Mouse (Mus musculus) liver, embryonic 14.5 days (tissue): ENCODE data around the gene Pip4p1.
"Not testable (repeated sequence)": the region's sequence is repeated elsewhere in the genome, so short reads cannot be mapped to it uniquely, and the experiment has no call there.

ENCODE experiments used
- CTCF ChIP-seq: IDR thresholded peaks from 2 replicates; pipeline ENCODE4 v1.5.1; 2016; ENCODE audit warnings: antibody characterized with exemption, low read depth, control low read depth
- EP300 ChIP-seq: IDR thresholded peaks from 2 replicates; pipeline ENCODE4 v1.6.1; 2016; ENCODE audit warnings: antibody characterized with exemption, low read depth

DNA sequence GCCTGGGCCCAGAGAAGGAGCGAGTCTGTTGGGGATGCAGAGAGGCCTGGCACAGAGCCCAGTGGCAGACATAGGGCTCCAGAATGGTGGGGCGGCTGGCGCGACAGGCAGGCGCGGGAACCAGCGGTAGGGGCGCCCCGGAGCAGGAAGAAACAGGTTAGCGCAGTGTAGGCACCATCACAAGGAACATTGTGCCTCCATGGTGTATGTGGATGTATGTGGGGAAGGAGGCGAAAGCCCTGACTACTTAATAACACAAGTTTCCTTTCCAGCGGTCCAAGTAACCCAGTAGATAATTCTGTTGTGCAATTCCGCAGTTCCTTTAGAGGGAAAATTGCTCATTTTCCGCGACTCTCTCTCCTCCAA lies 14.0 kb upstream of the Pip4p1 start:
- peak; percentile 62 for TF ChIP-seq CTCF
- not testable (repeated sequence) for TF ChIP-seq EP300
